Mouse (Mus musculus) liver, postnatal 0 days (tissue): ENCODE results near the gene Rasal1.

Experiments used
- CTCF ChIP-seq: sonication (generic); IDR thresholded peaks from 2 replicates; pipeline ENCODE4 v1.5.1; 2016; ENCODE audit warnings: antibody characterized with exemption, low read depth
- EP300 ChIP-seq: IDR thresholded peaks from 2 replicates; pipeline ENCODE4 v1.6.1; 2016; ENCODE audit warnings: antibody characterized with exemption, low read depth, mild to moderate bottlenecking

DNA sequence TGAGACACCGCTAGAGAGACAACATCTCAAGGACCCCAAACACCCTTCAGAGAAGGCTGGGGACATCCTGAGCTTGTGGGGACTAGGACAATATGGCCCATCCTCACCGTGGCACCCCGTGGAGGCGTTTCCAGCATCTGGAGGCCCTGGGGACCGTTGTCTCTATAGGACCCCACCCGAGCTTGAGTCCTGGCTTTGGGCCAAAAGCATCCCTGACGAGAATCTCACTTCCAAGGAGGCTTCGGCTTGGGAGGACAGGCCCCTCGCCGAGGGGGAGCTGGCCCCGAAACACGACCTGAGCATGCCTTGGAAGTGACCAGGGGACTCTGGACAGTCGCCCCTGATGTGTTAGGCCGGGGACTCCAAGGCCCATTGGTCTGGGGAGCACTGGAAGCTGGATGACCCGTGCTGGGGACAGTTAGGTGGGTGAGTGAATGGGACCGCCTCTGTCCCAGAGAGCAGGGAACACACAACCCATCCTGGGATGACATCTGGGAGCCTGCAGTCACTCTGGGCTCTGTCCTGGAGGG is 39.3 kb upstream of the Rasal1 start:
- TF ChIP-seq EP300 (no peak), CTCF (no peak)
